Mouse (Mus musculus) liver, embryonic 15.5 days (tissue): ENCODE results near the gene Esrrg. TPM values are rescaled to one million over a fixed set of nuclear protein-coding genes. Genes with fewer than 3 reads are reported as not detected.
A peak's percentile ranks its signal among the peaks of the same experiment; 100 is the strongest.

Source experiments
- ATAC-seq: fragments of 200-750 bp; cut with Nextera tagmentation; 2 replicates; pipeline ENCODE4 v1.8.0; 2017; ENCODE audit warnings: moderate number of reproducible peaks, mild to moderate bottlenecking, moderate library complexity; ENCODE audit not compliant: insufficient read depth
- H3K27ac ChIP-seq: fragments of 300-500 bp; sonication (generic); replicated peaks from 2 replicates; pipeline ENCODE4 v1.5.1; 2015; ENCODE audit warnings: mild to moderate bottlenecking, inconsistent platforms
- H3K27me3 ChIP-seq: fragments of 300-500 bp; sonication (generic); 2 replicates; pipeline ENCODE4 v1.6.1; 2015; ENCODE audit warnings: mild to moderate bottlenecking, inconsistent platforms
- H3K36me3 ChIP-seq: fragments of 300-500 bp; sonication (generic); replicated peaks from 2 replicates; pipeline ENCODE4 v1.6.1; 2015; ENCODE audit warnings: moderate library complexity, mild to moderate bottlenecking, inconsistent platforms
- H3K4me1 ChIP-seq: fragments of 300-500 bp; sonication (generic); replicated peaks from 2 replicates; pipeline ENCODE4 v1.6.1; 2015; ENCODE audit warnings: inconsistent platforms
- H3K4me2 ChIP-seq: fragments of 300-500 bp; sonication (generic); 2 replicates; pipeline ENCODE4 v1.6.1; 2015; ENCODE audit warnings: moderate library complexity, mild to moderate bottlenecking, inconsistent platforms
- H3K4me3 ChIP-seq: fragments of 300-500 bp; sonication (generic); replicated peaks from 2 replicates; pipeline ENCODE4 v1.5.1; 2015; ENCODE audit warnings: mild to moderate bottlenecking, inconsistent platforms
- H3K9ac ChIP-seq: fragments of 300-500 bp; sonication (generic); 2 replicates; pipeline ENCODE4 v1.6.1; 2015; ENCODE audit warnings: moderate library complexity, mild to moderate bottlenecking, inconsistent platforms
- H3K9me3 ChIP-seq: fragments of 300-500 bp; sonication (generic); replicated peaks from 2 replicates; pipeline ENCODE4 v1.6.1; 2016; ENCODE audit warnings: inconsistent platforms
- WGBS: fragments of 180-500 bp; shearing (Covaris S2); methylation state at CpG from one replicate; pipeline ENCODE4 v1.1.7; 2015; ENCODE audit warnings: mixed read lengths; ENCODE audit not compliant: insufficient replicate concordance; 5-methylcytosine and 5-hydroxymethylcytosine counted together
- polyA plus RNA-seq: library from polyadenylated mRNA; unstranded; fragments of >200 nt; fragmentation: Nextera tagmentation; extraction: Ambion mirVana; gene quantifications from 2 replicates; pipeline ENCODE4 v1.2.1, GENCODE M21; 2015

The Esrrg gene
- polyA plus RNA-seq, 1 experiment from 2014 or later, result 0.22 TPM

DNA sequence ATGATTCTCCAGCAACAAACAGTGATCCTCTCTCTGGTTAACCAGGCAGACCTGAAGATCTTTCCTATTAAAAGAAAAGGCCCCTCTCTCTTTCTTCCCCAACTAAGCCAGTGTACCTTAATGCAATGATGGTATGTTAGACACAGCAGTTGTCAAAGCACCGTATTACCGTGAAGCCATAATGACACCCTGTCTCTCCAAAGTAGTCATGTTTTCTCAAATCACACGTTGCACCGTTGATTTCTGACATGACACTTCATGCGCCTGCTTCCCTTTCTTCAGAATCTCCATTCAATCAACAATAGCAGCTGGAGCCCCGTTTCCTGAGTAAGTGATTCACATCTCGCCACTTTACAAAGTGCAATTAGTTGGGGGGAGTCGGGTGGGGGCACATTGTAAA is 427.4 kb downstream of the Esrrg start:
- Histone ChIP-seq H3K36me3 (no peaks in the 10 kb centered on the region), H3K27me3 (no peaks in the 10 kb centered on the region), H3K4me1 (no peaks in the 10 kb centered on the region), H3K27ac (no peak overlapping the region), H3K4me3 (no peak overlapping the region), H3K9ac (no peak overlapping the region), H3K9me3 (no peaks in the 10 kb centered on the region), H3K4me2 (no peak overlapping the region)
- 18% methylated on average over 8 of the region's 8 CpGs for WGBS
- ATAC-seq, result no peak

GRCm38 (mm10) chr1:188046691-188047121 is 438.1 kb downstream of the Esrrg start:
- no peaks in the 10 kb centered on the region for H3K9me3 ChIP-seq
- H3K36me3 ChIP-seq, result no peaks in the 10 kb centered on the region
- no peak overlapping the region for H3K4me2 ChIP-seq
- WGBS, result 60% methylated on average over 6 of the region's 6 CpGs
- H3K4me1 ChIP-seq, result no peaks in the 10 kb centered on the region
- no peaks in the 10 kb centered on the region for H3K27me3 ChIP-seq
- no peak overlapping the region for H3K9ac ChIP-seq
- H3K4me3 ChIP-seq, result no peak overlapping the region
- ATAC-seq, result no peak
- H3K27ac ChIP-seq, result no peak overlapping the region

DNA sequence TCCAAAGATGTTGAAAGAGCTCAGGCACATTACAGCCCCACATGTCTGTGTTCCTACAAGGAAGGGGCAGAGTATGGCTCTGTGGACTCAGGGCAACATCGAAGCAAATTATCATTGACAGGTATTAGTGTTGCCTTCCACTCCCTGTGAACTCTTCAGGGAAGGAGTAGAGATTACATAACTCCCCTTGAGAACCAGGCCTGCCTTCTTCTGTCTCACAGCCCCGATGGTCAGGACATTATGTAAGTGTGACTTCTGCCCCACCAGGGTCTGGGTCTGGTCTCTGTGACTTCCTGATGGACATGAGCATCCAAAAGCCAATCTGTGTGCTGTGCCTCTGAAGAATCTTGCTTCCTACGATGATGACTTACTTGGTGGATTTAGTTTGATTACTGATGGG is 438.6 kb downstream of the Esrrg start:
- H3K4me2 ChIP-seq, result no peak overlapping the region
- no peaks in the 10 kb centered on the region for H3K27me3 ChIP-seq
- H3K4me1 ChIP-seq, result no peaks in the 10 kb centered on the region
- no peaks in the 10 kb centered on the region for H3K36me3 ChIP-seq
- no peak overlapping the region for H3K27ac ChIP-seq
- 56% methylated on average over 3 of the region's 3 CpGs for WGBS
- H3K4me3 ChIP-seq, result no peak overlapping the region
- no peak overlapping the region for H3K9ac ChIP-seq
- ATAC-seq, result no peak
- H3K9me3 ChIP-seq, result no peaks in the 10 kb centered on the region

DNA sequence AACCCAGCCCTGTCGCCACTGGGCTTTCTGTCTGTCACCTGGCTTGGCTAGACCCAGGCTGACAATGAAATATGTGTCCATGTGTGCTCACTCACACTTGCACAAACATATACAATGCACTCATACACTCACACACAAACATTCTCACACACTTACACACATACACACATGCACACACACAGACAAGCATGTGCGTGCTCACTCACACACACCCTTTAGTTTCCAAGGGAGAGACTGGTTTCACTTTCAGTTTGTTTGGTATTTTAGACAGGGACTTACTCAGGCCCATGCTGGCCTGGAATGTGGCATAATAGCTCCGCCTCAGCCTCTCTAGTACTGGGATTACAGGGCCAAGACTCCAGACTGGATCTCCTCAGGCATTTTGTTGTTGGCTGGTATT is 447.3 kb downstream of the Esrrg start:
- Histone ChIP-seq H3K4me1 (no peaks in the 10 kb centered on the region; the same call in 1 of the 2 replicates), H3K27me3 (no peaks in the 10 kb centered on the region), H3K4me2 (peak overlapping the region; percentile 36), H3K36me3 (no peaks in the 10 kb centered on the region), H3K4me3 (no peak overlapping the region), H3K27ac (no peak overlapping the region), H3K9me3 (no peaks in the 10 kb centered on the region), H3K9ac (no peak overlapping the region)
- 41% methylated on average over 3 of the region's 3 CpGs for WGBS
- no peak for ATAC-seq

GRCm38 (mm10) chr1:188057892-188058291 is 449.3 kb downstream of the Esrrg start:
- no peaks in the 10 kb centered on the region for H3K36me3 ChIP-seq
- H3K4me3 ChIP-seq, result no peak overlapping the region
- no peaks in the 10 kb centered on the region; the same call in 1 of the 2 replicates for H3K4me1 ChIP-seq
- 49% methylated on average over 4 of the region's 4 CpGs for WGBS
- H3K27me3 ChIP-seq, result no peaks in the 10 kb centered on the region
- ATAC-seq, result no peak
- no peak overlapping the region for H3K27ac ChIP-seq
- H3K9ac ChIP-seq, result no peak overlapping the region
- H3K9me3 ChIP-seq, result no peaks in the 10 kb centered on the region
- H3K4me2 ChIP-seq, result no peak overlapping the region

- Histone ChIP-seq H3K27ac (no peak overlapping the region), H3K4me2 (no peak overlapping the region), H3K4me1 (no peaks in the 10 kb centered on the region; the same call in 1 of the 2 replicates), H3K9me3 (no peaks in the 10 kb centered on the region), H3K9ac (no peak overlapping the region), H3K36me3 (no peaks in the 10 kb centered on the region), H3K4me3 (no peak overlapping the region), H3K27me3 (no peaks in the 10 kb centered on the region)
- ATAC-seq, result no peak
- WGBS, result 65% methylated on average over 6 of the region's 6 CpGs
Measured at GRCm38 (mm10) chr1:188059006-188059405, 450.4 kb downstream of the Esrrg start.

DNA sequence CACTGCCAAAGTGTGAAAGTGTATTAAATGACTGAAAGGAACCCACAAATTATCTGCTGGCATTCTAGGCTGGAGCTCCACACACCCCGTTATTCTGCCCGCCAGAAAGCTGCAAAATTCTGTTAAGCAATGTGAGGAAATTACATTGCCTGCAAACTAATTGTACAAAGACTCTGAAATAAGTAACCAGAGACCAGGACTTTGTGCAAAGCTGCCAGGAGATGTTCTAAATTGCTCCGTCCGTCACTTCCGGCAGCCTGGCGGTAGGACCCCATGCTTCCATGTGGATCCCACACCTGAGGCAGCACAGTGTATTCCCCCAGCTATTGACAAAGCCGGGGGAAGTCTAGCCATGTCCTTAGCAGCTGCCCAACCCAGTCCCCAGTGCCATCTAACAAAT is 451.9 kb downstream of the Esrrg start:
- Histone ChIP-seq H3K4me1 (no peaks in the 10 kb centered on the region; the same call in 1 of the 2 replicates), H3K27ac (no peak overlapping the region), H3K9me3 (no peaks in the 10 kb centered on the region), H3K4me2 (no peak overlapping the region), H3K4me3 (no peak overlapping the region), H3K9ac (no peak overlapping the region), H3K27me3 (no peaks in the 10 kb centered on the region), H3K36me3 (no peaks in the 10 kb centered on the region)
- no peak for ATAC-seq
- WGBS, result 84% methylated on average over 7 of the region's 7 CpGs

GRCm38 (mm10) chr1:188068833-188069232 is 460.2 kb downstream of the Esrrg start:
- no peak overlapping the region for H3K4me2 ChIP-seq
- 26% methylated on average over 9 of the region's 9 CpGs for WGBS
- H3K9me3 ChIP-seq, result no peaks in the 10 kb centered on the region
- no peak overlapping the region for H3K9ac ChIP-seq
- no peaks in the 10 kb centered on the region for H3K4me1 ChIP-seq
- no peaks in the 10 kb centered on the region for H3K36me3 ChIP-seq
- H3K4me3 ChIP-seq, result no peak overlapping the region
- H3K27ac ChIP-seq, result no peak overlapping the region
- no peak for ATAC-seq
- no peaks in the 10 kb centered on the region for H3K27me3 ChIP-seq

- H3K36me3 ChIP-seq, result no peaks in the 10 kb centered on the region
- no peak overlapping the region for H3K9ac ChIP-seq
- no peaks in the 10 kb centered on the region for H3K27me3 ChIP-seq
- H3K4me1 ChIP-seq, result no peaks in the 10 kb centered on the region
- H3K4me2 ChIP-seq, result no peak overlapping the region
- no peak for ATAC-seq
- H3K9me3 ChIP-seq, result no peaks in the 10 kb centered on the region
- no peak overlapping the region for H3K27ac ChIP-seq
- H3K4me3 ChIP-seq, result no peak overlapping the region
Measured at GRCm38 (mm10) chr1:188069849-188070248, 461.3 kb downstream of the Esrrg start.

DNA sequence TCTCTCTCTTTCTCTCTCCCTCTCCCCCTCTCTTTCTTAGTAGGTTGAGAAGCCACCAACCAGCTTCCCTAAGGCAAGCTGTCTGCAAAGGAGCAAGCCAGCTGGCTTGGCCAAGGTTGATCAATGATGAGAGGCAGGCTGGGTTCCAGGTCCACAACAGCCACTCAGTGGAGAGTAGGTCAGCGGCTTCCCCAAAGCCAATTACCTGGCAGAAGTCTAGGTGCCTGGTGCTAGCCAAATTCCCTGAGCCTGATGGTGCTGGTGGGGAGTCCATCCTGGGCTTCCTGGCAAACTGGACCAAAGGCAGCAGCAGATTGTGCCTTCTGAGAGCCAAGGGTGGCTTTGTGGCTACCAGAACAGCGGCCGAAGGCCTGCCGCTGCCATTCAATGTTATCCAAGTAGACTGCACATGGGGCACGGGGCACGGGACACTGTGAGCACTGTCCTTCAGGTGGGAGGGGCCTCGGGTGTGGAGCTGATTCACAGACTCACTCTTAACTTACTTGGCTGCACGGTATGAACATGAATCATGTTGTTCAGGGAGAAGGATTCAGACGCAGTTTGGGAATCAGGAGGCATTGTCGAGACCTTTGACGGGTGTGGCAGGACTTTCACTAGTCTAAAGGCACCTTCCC is 469.1 kb downstream of the Esrrg start:
- no peaks in the 10 kb centered on the region for H3K4me1 ChIP-seq
- H3K27me3 ChIP-seq, result no peaks in the 10 kb centered on the region
- H3K36me3 ChIP-seq, result no peaks in the 10 kb centered on the region
- ATAC-seq, result no peak
- H3K27ac ChIP-seq, result no peak overlapping the region
- WGBS, result 62% methylated on average over 11 of the region's 11 CpGs
- H3K9ac ChIP-seq, result no peak overlapping the region
- no peak overlapping the region for H3K4me3 ChIP-seq
- H3K4me2 ChIP-seq, result no peak overlapping the region
- H3K9me3 ChIP-seq, result no peaks in the 10 kb centered on the region

- WGBS, result 55% methylated on average over 12 of the region's 12 CpGs
- Histone ChIP-seq H3K4me2 (no peak overlapping the region), H3K4me3 (no peak overlapping the region), H3K9ac (no peak overlapping the region), H3K36me3 (no peaks in the 10 kb centered on the region), H3K4me1 (no peaks in the 10 kb centered on the region), H3K27ac (no peak overlapping the region), H3K27me3 (no peaks in the 10 kb centered on the region), H3K9me3 (no peaks in the 10 kb centered on the region)
- no peak for ATAC-seq
Measured at GRCm38 (mm10) chr1:188080261-188080875, 471.8 kb downstream of the Esrrg start.
